Mouse (Mus musculus): Measurements from ENCODE around the gene Pdc.
"Not testable (repeated sequence)": the region's sequence is repeated elsewhere in the genome, so short reads cannot be mapped to it uniquely, and the experiment has no call there.

Gene Pdc

DNA sequence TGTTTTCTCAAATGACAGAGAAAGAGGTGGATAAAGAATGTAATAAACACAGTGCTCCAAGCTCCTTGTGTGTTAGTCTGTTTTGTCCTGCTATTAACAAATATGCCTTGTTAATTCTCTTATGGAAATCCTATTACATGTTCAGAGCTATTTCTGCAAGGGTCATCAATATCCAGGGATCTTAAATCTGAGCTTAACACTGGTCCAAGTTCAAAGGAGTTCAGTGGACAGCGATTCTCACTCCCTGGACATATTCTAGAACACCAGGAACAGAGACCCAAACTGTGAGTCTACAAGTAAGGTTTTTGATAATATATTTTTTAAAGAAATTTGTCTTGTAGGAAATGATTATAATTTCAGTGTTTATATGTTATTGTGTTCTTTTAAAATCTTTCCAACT, at the start of gene Pdc:
Gene Pdc, plus strand, starts transcription at position 213 of the 400 bp plus-strand sequence.
- no peak for DNase-seq

DNA sequence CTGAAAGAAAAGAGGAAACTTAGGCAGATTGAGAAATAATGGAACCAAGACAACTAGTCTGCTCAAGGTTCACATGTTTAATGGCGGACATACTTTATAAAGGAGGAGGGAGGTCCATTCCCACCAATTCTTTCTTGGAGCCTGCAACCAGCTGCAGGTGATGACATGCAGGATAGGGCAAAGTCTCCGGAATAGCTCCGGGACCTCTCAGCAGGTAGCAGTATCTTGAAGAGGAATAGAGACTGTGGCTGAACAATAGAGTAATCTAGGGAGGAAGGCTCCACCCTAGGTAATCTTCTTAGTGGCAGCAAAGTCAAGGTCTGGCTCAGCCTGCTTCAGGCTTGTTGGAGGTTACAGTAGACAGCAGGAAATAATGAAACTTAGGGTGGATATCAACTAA, 25.2 kb upstream of the Pdc start:
- not testable (repeated sequence) for DNase-seq

DNA sequence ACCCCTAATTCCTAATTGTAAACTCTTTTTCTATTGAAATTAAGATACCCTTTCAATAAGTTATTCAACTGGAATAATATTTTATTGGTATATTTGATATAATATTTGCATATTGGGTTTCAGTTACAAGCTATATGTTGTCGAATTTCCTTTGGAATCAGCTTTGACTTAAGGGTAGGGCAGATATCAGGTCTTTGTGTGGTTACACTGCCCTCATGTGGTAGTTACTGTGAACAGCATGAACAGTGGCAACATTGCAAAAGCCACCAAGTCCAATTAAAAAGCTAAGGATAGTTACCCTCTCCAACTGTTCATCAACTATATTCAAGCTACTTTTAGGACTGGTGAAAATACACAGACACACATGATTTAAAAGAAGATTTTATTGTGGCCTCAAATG, 11.6 kb upstream of the Pdc start:
- no peak for DNase-seq

DNA sequence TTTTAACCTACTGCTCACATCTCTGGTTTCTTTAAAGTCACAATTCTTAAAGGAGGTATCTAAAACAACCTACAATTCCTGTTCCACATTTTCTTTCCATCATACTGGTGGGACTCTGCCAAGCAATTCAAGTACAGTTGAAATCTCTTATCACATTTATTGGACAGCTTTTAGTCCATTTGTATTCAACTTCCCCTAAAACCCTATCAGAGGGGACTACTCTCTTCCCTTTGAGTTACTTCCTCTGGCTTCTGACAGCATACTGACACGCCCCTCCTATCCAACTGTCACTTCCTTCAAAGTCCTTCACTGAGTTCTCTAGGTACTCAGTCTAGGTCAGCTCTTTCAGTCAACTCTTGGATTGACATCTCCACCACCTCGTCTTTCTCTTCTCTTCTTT, 15.9 kb downstream of the Pdc start:
- no peak for DNase-seq

DNA sequence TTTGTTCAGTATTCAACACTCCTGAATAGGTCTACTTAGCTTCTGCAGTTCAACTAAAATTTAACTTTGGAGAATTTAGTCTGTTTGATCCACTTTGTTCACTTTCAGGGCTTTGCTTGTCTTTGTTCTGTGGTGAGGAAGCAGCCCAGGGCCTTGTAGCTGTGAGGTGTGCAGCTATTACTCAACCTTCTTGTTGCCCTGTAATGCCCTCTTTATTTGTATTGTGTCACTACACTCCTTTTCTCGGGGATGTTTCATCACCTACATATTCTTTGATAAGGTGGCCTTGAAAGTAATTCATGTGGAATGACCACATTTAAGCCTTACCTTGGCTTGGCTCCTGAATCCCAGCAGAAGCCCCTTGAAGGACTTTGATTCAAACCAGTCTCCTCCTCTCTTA, 41.6 kb downstream of the Pdc start:
- DNase-seq = no peak

DNA sequence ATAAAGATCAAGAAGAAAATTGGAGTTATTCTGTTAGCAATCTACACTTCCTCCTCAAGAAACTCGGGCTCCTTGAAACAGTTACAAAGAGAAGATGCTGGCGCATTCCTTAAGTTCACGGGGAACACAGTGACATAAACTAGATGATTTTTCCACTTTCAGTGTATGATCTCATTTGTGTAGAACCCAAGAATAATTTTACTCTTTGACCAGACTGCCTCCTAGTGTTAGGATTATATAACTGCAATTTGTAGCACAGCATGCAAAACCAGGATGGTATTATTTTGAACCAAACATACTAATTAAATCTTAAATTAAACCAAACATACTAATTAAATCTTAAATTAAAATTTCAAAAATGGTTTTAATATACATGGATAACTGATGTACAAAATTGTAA, 53.7 kb downstream of the Pdc start:
- no peak for DNase-seq

DNA sequence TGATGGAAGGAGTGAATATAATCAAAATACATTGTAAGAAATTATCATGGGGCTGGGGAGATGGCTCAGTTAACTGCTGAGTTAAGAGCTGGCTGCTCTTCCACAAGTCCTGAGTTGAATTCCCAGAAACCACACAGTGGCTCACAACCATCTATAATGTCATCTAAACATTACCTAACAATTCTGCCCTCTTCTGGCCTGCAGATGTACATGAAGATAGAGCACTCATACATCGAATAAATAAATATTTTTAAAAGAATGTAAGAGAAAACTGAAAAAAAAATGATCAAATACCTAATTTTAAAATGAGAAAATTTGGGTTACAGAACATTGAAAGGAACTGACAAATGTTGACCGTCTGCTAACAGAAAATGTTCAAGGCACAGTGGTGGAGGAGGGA, 55.0 kb downstream of the Pdc start:
- no peak for DNase-seq
